Mouse (Mus musculus) frontal cortex, postnatal 14 days (tissue): ENCODE results near the gene Sit1.

Experiments
- DNase-seq, 2 experiments: peaks; one replicate each; pipeline ENCODE4 v3.0.0; 2022; ENCODE audit warnings: low spot score in 2 of 2

Gene Sit1

DNA sequence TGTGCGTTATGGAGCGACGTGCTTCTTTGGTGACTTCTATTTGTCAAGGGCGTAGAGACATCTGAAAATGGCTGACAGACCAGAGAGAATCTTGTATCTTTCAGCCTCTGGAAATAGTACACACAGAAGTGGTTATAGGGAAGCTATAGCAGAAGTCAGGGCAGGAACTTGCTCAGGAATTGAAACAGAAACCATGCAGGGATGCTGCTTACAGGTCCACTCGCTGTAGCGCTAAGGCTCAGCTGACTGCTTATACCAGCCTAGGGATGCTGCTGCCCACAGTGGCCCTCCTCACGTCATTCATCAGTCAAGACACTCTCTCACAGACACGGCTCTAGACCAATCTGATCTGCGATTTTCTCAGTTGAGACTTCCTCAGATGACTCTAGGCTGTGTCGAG, 13.2 kb downstream of the Sit1 start:
- DNase-seq: no peak

DNA sequence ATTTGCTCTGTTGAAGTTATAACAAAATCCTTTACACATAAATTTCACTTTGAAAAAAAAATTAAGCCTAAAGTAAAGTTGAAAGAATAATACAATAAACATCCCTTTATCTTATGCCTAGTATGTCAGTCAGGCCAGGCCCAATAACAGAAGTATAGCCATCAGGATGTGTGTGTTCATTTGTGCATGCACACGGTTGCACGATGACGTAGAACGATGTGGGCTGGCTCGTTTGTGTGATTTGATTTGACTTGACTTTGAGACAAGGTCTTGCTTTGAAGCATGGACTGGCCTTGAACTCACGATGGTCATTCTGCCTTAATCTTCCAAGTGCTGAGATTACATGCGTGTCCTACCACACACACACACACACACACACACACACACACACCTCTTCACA, 16.7 kb downstream of the Sit1 start:
- no peak for DNase-seq

DNA sequence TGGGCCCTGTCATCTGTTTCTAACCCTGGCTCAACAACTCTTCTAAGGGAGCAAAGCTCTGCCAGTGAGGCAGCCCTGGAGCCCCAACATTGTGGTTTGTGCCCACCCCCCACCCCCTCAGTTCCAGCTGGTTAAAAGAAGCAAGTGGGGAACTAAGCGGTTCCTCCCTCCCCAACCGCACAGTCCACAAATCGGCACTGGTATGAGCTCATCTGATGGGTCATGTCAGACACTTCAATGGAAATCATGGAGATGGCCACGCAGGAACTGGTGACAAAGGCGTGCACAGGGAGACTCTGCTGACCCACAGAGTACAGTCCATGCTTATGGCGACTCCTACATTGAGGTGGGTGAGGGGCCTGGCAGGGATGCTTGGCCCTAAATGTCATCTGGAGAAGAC, 17.6 kb downstream of the Sit1 start:
- no peak for DNase-seq

DNA sequence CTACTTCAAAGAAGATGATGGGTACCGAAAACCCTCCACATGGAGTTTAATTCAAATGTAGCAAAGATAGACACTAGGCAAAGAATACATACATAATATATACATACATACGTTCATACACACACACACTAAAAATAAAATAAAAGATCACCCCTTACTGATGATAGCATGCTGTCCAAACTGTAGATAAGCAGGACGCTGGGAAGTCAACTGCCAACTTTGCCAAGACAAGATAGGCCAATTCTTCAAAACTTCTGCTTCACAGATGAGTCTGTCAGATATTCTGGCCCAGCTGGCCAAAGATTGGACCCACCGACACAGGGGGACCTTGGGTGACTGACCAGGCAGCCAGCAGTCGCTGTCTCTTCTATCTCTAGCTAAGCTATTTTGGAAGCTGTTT, 20.4 kb downstream of the Sit1 start:
- DNase-seq: no peak

DNA sequence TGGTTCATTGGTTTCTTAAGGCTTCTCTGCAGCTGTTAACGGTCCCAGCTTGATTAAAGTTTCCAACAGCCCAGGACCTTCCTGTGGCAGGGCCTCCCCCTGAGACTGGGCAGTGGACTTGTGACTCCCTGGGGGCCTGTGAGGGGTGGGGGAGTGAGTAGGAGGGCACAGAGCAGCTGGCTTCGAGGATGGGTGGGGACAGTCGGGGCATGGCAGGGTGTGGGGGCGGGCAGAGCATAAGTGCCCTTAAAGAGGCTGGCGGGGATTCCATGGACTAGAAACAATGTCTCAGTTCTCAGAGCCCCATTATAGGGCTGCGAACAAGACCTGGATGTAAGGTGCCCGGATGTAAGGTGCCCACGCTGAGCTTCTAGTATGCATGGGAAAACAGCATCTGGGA, 26.4 kb downstream of the Sit1 start:
- DNase-seq: no peak

DNA sequence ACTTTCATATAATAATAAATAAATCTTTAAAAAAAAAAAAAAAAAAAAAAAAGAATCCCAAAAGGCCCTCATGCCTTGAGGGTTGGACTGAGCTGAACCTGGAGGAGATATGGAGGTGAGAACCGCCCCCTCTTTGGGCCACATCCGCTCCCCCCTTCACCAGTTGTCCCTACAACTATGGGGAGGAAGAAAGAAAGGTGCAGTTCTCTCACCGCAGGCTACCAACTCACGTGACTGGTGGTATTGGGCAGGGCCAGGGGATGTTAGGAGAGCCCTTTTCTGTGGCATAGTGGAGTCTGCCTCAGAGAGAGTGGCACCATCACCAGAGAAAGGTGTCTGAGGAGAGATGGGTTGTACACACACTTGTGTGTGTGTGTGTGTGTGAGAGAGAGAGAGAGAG, 27.1 kb downstream of the Sit1 start:
- DNase-seq: no peak

DNA sequence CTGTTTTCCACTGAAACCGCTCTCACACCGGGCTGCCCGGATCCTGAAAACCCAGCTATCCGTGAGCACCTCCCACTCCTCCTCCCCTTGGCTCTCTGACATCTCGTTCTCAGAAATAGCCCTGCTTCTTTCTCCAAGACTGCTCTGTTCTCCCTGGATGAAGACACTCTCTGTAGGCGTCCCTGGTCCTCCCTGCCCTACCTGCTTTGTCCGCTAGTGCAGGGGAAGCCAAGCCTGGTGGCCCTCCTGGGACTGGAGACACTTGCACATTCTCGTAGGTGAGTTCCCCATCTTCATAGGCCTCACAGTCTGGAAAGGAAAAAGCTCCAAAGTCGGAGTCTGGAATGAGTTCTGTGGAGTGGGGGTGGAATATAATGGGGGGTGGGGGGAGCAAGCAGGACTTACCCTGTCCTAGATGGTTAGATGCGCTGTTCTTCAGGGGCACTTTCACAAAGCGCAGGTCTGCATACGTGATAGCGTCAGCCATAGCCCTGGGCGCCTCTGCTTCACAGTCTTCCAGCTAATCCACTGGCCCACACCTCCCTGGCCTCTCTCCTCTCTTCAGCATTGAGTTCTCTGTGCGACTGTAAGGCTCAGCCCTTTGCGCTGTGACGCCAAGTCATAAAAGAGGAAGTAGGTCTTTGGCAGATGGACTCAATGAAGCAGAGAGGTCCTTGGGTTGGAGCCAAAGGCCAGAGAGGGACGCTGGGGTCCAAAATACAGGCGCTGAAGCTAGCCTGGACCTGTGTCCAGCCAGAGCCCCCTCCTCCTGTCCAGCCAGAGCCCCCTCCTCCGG, 29.3 kb downstream of the Sit1 start, which contains the start of gene Cd72:
Gene Cd72 (minus strand): TSS at position 588 of the 796 bp plus-strand sequence.
- no peak for DNase-seq

DNA sequence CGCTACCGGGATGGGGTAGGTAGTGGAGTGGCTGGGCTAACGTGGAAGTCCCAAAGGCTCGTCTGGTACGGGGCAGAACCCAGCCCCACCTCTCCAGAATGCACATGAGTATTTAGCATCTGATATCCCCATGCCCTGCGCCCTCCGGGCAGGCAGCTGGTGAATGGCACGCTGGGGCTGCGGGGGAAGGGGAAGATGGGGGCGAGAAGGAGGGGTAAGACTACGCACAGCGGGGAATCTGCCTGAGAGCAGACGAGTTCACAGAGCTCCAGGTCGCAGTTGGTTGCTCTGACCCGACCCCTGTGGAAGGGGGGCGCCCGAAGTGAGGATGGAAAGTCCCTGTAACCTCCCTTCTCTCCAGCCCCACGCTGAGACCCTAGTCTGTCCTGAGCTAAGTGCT, 30.1 kb downstream of the Sit1 start:
- no peak for DNase-seq

DNA sequence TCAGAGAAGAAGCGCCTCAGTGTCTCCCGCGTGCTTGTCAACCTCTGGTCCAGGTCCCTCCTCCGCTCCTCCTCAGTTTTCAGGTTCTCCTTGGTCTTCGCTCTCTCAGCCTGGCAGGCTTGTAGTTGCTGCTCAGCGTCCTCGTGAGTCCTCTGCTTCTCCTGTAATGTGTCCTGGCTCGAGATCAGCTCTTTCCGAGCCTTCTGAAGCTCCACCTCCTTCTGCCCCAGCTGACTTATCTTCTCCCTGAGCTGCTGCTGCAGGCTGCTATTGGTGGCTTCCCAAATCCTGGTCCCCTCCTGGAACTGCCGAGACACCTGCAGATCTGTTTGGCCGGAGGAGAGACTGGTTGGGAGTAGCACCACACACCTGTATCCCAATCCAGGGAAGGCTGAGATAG, 31.2 kb downstream of the Sit1 start:
- no peak for DNase-seq

DNA sequence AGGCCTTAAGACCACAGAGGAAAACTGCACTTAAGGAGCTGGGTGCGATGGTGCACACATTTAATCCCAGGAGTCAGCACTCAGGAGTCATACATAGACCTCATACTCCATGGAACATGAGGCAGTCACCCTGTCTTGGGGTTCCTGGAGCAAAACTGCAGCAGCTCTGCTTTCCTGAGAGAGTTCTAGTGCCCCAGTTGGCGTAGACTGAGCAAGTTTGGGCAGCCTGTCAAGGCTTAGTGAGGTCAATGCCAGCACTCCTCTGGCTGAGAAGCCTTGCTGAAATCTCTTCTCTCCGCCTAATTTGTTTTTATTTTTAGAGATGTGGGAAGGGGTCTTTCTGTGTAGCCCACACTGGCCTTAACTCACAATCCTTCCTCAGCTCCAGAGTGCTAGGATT, 35.0 kb downstream of the Sit1 start:
- no peak for DNase-seq

DNA sequence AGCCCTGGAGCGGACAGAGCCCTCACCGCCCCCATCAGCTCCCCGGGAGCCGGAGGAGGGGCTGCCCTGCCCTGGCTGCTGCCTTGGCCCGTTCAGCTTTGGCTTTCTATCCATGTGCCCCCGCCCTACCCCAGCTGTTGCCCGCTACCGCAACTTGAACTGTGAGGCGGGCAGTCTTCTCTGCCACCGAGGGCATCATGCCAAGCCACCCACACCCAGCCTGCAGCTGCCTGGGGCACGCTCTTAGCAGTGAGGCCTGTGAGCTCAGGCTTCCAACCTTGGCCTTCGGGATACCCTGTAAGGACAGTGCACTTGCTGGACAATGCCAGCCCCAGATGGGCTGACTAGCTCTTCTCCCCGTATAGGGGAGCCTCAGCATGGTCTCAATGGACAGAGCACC, 36.3 kb downstream of the Sit1 start:
- no peak for DNase-seq

DNA sequence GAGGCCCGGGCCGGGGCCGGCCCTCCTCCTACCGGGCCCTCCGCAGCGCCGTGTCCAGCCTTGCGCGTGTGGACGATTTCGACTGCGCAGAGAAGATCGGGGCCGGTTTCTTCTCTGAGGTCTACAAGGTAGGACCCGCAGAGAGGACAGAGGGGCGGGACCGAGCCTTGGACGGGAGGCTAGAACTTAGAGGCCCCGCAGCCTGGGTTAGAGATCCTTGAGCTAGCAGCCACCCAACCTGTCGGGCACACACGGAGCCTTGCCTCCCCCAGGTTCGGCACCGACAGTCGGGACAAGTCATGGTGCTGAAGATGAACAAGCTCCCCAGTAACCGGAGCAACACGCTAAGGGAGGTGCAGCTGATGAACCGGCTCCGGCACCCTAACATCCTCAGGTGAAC, 40.0 kb downstream of the Sit1 start:
- DNase-seq: no peak

DNA sequence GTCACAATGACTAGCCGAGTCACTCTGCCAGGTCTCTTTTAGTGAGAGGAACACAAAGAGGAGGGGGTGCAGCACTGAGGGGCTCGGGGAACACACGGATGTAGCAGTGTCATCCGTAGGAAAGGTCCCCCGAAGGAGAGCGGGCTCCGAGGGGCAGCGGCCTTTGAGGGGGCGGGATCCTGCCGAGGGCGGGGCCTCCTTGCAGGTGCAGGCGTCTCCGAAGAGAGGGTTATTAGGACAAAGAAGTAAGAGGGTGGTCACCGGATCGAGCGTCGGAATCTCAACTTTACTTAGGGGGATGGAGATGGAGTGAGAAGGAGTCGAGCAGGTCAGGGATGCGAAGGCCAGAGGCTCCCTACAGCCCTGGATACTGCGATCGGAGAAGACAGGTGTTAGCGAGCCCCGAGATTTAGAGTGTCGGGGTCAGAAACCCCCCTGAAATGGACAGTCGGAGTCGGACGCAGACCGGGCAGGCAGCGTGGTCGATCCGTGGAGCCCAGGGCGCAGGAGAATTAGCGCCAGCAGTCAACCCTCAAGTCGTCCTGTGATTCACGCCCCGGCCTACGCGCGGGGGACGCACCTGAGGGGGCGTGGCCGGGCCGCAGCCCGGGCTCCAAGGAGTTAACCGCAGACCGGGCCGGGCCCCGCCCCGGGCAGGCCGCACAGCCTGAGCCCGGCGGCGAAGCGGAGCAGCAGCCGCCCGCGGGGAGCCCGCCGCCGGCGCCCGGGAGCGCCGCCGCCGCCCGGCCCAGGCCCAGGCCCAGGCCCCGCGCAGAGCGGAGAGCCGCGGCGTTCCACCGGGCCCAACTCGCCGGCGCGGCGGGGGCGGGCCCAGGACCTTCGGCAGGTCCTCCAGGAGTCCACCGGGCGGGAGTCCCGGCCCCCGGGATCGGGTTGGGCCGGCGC, 40.8 kb downstream of the Sit1 start:
- peak; percentile 52 for DNase-seq

DNA sequence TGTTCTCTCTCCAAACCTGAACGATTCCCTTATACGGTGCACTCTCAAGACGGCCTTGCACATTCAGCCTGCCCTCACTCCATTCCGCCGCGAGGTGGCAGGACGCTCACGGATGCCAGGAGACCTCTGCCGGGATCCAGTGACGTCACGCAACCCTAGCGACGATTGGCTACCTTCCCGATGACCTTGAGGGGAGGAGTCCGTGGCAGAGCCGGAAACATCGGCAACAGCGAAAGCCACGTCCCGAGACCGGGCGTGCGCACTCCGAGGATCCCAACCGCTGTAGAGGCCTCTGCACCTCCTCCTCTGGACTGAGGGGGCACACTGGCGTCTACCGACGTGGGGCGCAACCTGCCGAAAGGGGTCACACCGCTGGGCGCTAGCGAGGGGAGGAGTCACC, 41.5 kb downstream of the Sit1 start:
- peak; percentile 99 for DNase-seq

DNA sequence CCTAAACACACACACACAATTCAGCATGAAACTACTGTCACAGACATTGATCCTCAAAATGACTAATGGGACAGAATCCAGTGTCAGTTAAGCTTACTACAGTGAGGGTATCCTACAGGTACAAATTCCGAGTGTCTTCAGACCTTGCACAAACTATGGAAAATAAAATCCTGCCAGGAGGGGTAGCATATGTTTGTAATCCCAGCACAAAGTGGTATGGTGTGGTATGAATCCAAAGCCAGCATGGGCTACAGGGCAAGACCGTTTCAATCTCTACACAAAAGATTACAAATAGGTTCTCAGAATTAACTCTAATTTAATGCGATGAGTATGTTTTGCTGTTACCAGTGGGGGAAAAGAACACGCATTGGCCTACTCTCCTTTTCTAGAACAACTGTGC, 41.9 kb downstream of the Sit1 start, which contains the start of gene Tesk1:
Gene Tesk1 (plus strand): TSS at position 301 of the 400 bp plus-strand sequence.
- DNase-seq: no peak

DNA sequence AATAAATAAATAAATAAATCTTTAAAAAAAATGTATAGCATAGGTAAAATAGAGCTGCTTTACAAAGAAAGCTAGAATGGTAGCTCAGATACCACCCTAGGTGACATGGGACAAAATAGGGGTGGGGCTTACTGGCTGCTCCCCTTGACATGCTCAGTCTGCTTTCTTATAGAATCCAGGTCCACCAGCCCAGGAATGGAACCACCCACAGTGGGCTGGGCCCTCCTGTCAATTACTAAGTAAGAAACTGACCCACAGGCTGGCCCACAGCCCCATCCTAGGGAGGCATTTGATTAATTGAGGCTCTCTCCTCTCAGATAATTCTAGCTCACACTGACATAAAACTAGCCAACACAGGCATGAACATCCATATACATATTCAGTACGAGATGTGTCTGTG, 50.7 kb downstream of the Sit1 start:
- DNase-seq: no peak
